Mouse (Mus musculus) erythroblast, embryonic 14.5 days (primary cell): ENCODE results near the gene Cttnbp2. TPM values are rescaled to one million over a fixed set of nuclear protein-coding genes. Genes with fewer than 3 reads are reported as not detected.

ENCODE experiments used
- H3K27me3 ChIP-seq: 2 replicates; pipeline ENCODE4 v1.6.1; 2012; ENCODE audit warnings: inconsistent platforms; ENCODE audit not compliant: control insufficient read depth
- H3K36me3 ChIP-seq: 2 replicates; pipeline ENCODE4 v1.6.1; 2012; ENCODE audit warnings: mild to moderate bottlenecking, inconsistent platforms; ENCODE audit not compliant: control insufficient read depth
- H3K4me1 ChIP-seq: 2 replicates; pipeline ENCODE4 v1.6.1; 2012; ENCODE audit warnings: inconsistent platforms; ENCODE audit not compliant: control insufficient read depth
- H3K4me3 ChIP-seq: replicated peaks from 2 replicates; pipeline ENCODE3; 2012; ENCODE audit warnings: moderate library complexity, mild to moderate bottlenecking, inconsistent platforms
- H3K9me3 ChIP-seq: 2 replicates; pipeline ENCODE4 v1.6.1; 2012; ENCODE audit warnings: low read length, inconsistent platforms, mixed read lengths; ENCODE audit not compliant: control insufficient read depth
- GATA1 ChIP-seq: IDR thresholded peaks from 2 replicates; pipeline ENCODE4 v1.6.1; 2012; ENCODE audit warnings: low read length, inconsistent platforms, mixed read lengths
- TAL1 ChIP-seq: IDR thresholded peaks from 3 replicates; pipeline ENCODE4 v1.6.1; 2012; ENCODE audit warnings: low read length, inconsistent platforms, mixed read lengths
- polyA plus RNA-seq: library from polyadenylated mRNA; stranded (reverse); fragments of >175 nt; gene quantifications from 2 replicates; pipeline ENCODE4 v1.2.3, GENCODE M21; 2012

The Cttnbp2 gene
- polyA plus RNA-seq: 0.01 TPM in 1 of 2 replicates, not detected in the other

DNA sequence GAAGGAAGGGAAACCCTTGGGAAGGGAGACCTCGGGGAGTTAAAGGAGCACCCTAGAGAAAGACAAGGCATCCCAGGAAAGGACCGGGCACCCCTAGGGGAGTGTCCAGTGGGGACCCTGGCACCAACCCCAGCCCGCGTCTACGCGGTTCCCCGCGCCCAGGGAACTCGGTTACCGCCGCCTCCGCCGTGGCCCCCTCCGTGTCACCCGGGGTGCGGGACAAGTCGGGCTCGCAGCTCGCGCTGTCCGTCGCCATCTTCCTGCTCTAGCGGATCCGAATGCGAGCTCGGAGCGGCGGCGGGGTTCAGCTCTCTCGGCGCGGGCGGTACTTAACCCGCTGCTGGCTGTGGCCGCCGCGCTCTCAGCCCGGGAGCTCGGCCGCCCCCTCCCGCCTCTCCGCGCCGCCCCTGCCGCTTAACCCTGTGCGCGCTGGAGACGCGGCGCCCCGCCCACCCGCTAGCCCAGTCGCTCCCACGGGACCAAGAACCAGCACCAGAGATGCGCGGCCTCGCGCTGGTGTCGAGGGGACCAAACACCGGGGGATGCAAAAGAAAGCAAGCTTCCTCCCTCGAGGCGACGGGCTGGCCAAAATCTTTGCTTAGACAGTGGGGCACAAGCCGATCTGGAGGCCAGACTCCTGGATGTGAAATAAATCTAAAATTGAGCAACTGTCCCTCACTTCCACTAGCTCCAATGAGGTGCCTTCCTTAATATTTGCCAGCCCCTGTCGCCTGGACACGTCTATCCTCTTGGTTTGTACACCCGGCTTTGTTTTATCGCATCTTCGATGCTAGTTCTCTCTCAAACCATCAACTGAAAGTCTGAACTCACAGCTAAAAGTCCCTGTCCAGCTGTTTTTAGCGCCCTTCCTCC is at the start of gene Cttnbp2:
TSS of gene Cttnbp2 (minus strand) at position 364 of the 873 bp plus-strand sequence.
- Histone ChIP-seq H3K4me3 (peak within 1 kb of the TSS; percentile 60), H3K27me3 (peaks cover 50% of the 10 kb centered on the region), H3K9me3 (peaks cover 2% of the 10 kb centered on the region; the same call in 1 of the 2 replicates), H3K36me3 (no peaks in the 10 kb centered on the region), H3K4me1 (peaks cover 6% of the 10 kb centered on the region)
- TF ChIP-seq TAL1 (no peak), GATA1 (no peak)

- Histone ChIP-seq H3K9me3 (no peaks in the 10 kb centered on the region), H3K4me3 (no peak overlapping the region), H3K4me1 (no peaks in the 10 kb centered on the region), H3K36me3 (no peaks in the 10 kb centered on the region), H3K27me3 (no peaks in the 10 kb centered on the region)
- no peak for TF ChIP-seq TAL1
These were observed 44.4 kb upstream of the Cttnbp2 start for GRCm38 (mm10) chr6:18559019-18559418.

- TF ChIP-seq TAL1 (no peak), GATA1 (no peak)
These were observed 33.1 kb upstream of the Cttnbp2 start for GRCm38 (mm10) chr6:18547516-18548465.

GRCm38 (mm10) chr6:18543878-18544277 is 29.2 kb upstream of the Cttnbp2 start:
- Histone ChIP-seq H3K9me3 (no peaks in the 10 kb centered on the region), H3K4me1 (no peaks in the 10 kb centered on the region), H3K27me3 (no peaks in the 10 kb centered on the region), H3K36me3 (no peaks in the 10 kb centered on the region), H3K4me3 (no peak overlapping the region)
- no peak for TF ChIP-seq TAL1
- TF ChIP-seq GATA1: no peak

More at GRCm38 (mm10) chr6:18547516-18548465, 33.1 kb upstream of the Cttnbp2 start:
- H3K4me1 ChIP-seq: no peaks in the 10 kb centered on the region
- H3K9me3 ChIP-seq: no peaks in the 10 kb centered on the region
- H3K4me3 ChIP-seq: no peak overlapping the region
- no peaks in the 10 kb centered on the region for H3K27me3 ChIP-seq
- no peaks in the 10 kb centered on the region for H3K36me3 ChIP-seq

DNA sequence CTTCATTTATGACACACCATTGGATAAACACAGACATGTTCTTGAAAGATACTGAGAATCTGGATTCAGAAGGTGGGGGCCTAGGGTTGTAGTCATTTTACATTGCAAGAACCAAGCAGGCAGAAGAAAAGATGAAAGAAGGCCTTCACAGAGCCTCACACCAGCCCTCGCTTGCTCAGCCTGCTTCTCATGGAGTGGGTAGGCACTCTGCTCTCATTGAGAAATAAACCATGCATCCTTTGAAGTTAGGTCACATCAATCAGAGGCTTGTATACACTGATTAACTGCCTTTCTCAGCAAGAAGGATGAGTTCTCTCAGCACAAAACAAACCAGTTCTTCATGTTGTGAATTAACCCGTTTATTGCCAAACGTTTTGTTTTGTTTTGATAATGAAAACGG is 25.8 kb upstream of the Cttnbp2 start:
- Histone ChIP-seq H3K27me3 (no peaks in the 10 kb centered on the region), H3K9me3 (no peaks in the 10 kb centered on the region), H3K4me3 (no peak overlapping the region), H3K4me1 (no peaks in the 10 kb centered on the region), H3K36me3 (no peaks in the 10 kb centered on the region)
- TF ChIP-seq TAL1 (no peak), GATA1 (no peak)

- H3K27me3 ChIP-seq: no peaks in the 10 kb centered on the region
- H3K9me3 ChIP-seq: no peaks in the 10 kb centered on the region
- no peaks in the 10 kb centered on the region for H3K4me1 ChIP-seq
- H3K4me3 ChIP-seq: no peak overlapping the region
- H3K36me3 ChIP-seq: no peaks in the 10 kb centered on the region
- TF ChIP-seq TAL1 (no peak), GATA1 (no peak)
These were observed 15.8 kb upstream of the Cttnbp2 start for GRCm38 (mm10) chr6:18530394-18530793.

- Histone ChIP-seq H3K36me3 (no peaks in the 10 kb centered on the region), H3K4me1 (peaks cover 6% of the 10 kb centered on the region), H3K9me3 (peaks cover 2% of the 10 kb centered on the region; the same call in 1 of the 2 replicates), H3K4me3 (no peak overlapping the region), H3K27me3 (peaks cover 47% of the 10 kb centered on the region)
- TF ChIP-seq GATA1 (no peak), TAL1 (no peak)
These were observed 3.0 kb upstream of the Cttnbp2 start for GRCm38 (mm10) chr6:18517626-18518025.

GRCm38 (mm10) chr6:18513611-18514473 is 801 bp downstream of the Cttnbp2 start:
- Histone ChIP-seq H3K36me3 (no peaks in the 10 kb centered on the region), H3K27me3 (peaks cover 50% of the 10 kb centered on the region), H3K4me1 (peaks cover 6% of the 10 kb centered on the region), H3K4me3 (peak overlapping the region; percentile 60), H3K9me3 (peaks cover 2% of the 10 kb centered on the region; the same call in 1 of the 2 replicates)
- TF ChIP-seq GATA1 (no peak), TAL1 (no peak)
